28 mouse cellular contexts compared by ENCODE assay signal in the genomic region with DNA sequence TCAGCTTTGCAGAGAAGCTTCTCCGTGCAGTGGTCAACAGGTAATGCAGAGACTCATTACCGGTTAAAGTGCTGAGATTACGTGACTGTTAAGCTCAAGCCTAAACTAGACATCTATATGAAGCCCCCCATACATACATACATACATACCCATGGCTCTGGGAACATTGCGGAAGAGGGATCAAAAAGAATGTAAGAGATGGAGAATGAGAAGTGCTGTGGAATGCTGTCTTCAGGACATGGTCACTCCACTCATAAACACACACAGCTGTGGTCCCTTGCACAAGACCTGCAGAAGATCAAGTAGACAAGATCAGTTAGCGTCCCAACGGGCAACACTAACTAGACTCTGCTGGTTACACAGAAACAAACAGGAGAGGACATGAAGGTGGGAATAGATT.
"Had no signal": no experiment of that assay in that cellular context is flagged by ENCODE, and none has a peak within 500 bp of the region (broad histone marks: within the 10 kb centered on the region; RNA-seq: fewer than 3 reads in every experiment).

No protein-coding gene starts in this region.

- H3K4me2 ChIP-seq: embryonic facial prominence, embryonic 12.5 days; embryonic facial prominence, embryonic 13.5 days; embryonic facial prominence, embryonic 15.5 days; forebrain, embryonic 12.5 days; forebrain, embryonic 13.5 days; forebrain, embryonic 15.5 days had no signal

- H3K9ac ChIP-seq: embryonic facial prominence, embryonic 12.5 days; embryonic facial prominence, embryonic 13.5 days; embryonic facial prominence, embryonic 15.5 days; forebrain, embryonic 12.5 days; forebrain, embryonic 13.5 days; forebrain, embryonic 15.5 days; forebrain, postnatal 0 days had no signal

- H3K9me3 ChIP-seq: embryonic facial prominence, embryonic 10.5 days; embryonic facial prominence, embryonic 12.5 days; embryonic facial prominence, embryonic 13.5 days; embryonic facial prominence, embryonic 15.5 days; forebrain, embryonic 10.5 days; forebrain, embryonic 12.5 days; forebrain, embryonic 13.5 days; forebrain, embryonic 15.5 days had no signal

- H3K4me3 ChIP-seq: embryonic facial prominence, embryonic 10.5 days; embryonic facial prominence, embryonic 12.5 days; embryonic facial prominence, embryonic 13.5 days; embryonic facial prominence, embryonic 15.5 days; erythroblast, embryonic 14.5 days; forebrain, embryonic 10.5 days; forebrain, embryonic 12.5 days; forebrain, embryonic 13.5 days; forebrain, embryonic 15.5 days; gastrocnemius, adult 2 months; heart, adult 2 months had no signal

- ATAC-seq: forebrain, embryonic 13.5 days; forebrain, embryonic 14.5 days; forebrain, embryonic 15.5 days; forebrain, embryonic 16.5 days; forebrain, postnatal 0 days had no signal

- H3K27ac ChIP-seq: embryonic facial prominence, embryonic 10.5 days; embryonic facial prominence, embryonic 12.5 days; embryonic facial prominence, embryonic 13.5 days; embryonic facial prominence, embryonic 15.5 days; forebrain, embryonic 10.5 days; forebrain, embryonic 12.5 days; forebrain, embryonic 13.5 days; forebrain, embryonic 15.5 days; gastrocnemius, adult 2 months; heart, adult 2 months had no signal

- DNase-seq: cerebellum, adult 2 months; cerebellum, adult 8-10 months; cerebellum, adult 9-10 months; cerebellum, adult 9-11 months; cerebellum, postnatal 10 days; cerebellum, postnatal 14 days; cerebellum, postnatal 25 days; cerebellum, postnatal 36 days; embryo, embryonic 11 days; forebrain, postnatal 0 days; gastrocnemius, adult 2 months; gastrocnemius, postnatal 10 days; gastrocnemius, postnatal 14 days; gastrocnemius, postnatal 25 days; gastrocnemius, postnatal 36 days; heart, adult 18-20 months; heart, adult 2 months had no signal

- H3K27me3 ChIP-seq: embryonic facial prominence, embryonic 12.5 days; embryonic facial prominence, embryonic 13.5 days; embryonic facial prominence, embryonic 15.5 days; forebrain, embryonic 12.5 days; forebrain, embryonic 13.5 days; forebrain, embryonic 15.5 days had no signal

- H3K4me1 ChIP-seq: embryonic facial prominence, embryonic 12.5 days; embryonic facial prominence, embryonic 13.5 days; embryonic facial prominence, embryonic 15.5 days; forebrain, embryonic 10.5 days; forebrain, embryonic 13.5 days; forebrain, embryonic 15.5 days had no signal

- H3K36me3 ChIP-seq: embryonic facial prominence, embryonic 10.5 days; embryonic facial prominence, embryonic 12.5 days; embryonic facial prominence, embryonic 13.5 days; embryonic facial prominence, embryonic 15.5 days; forebrain, embryonic 10.5 days; forebrain, embryonic 12.5 days; forebrain, embryonic 15.5 days had no signal
